Mouse (Mus musculus) C2C12 (cell line): ENCODE measurements around the gene Zbed5.

ENCODE experiments used
- CEBPB ChIP-seq: IDR thresholded peaks from one replicate; pipeline ENCODE4 v1.6.1; 2011; ENCODE audit warnings: low read depth, mild to moderate bottlenecking, control low read depth, moderate library complexity
- CTCF ChIP-seq: IDR thresholded peaks from one replicate; pipeline ENCODE4 v1.5.1; 2011; ENCODE audit not compliant: control insufficient read depth, insufficient read depth, insufficient read length
- MAX ChIP-seq: IDR thresholded peaks from one replicate; pipeline ENCODE4 v1.6.1; 2011; ENCODE audit warnings: mild to moderate bottlenecking, control low read depth
- MYOD1 ChIP-seq: IDR thresholded peaks from one replicate; pipeline ENCODE4 v1.6.1; 2011; ENCODE audit warnings: low read depth; ENCODE audit not compliant: control insufficient read depth, insufficient read length
- MYOG ChIP-seq: IDR thresholded peaks from one replicate; pipeline ENCODE4 v1.6.1; 2011; ENCODE audit not compliant: control insufficient read depth, insufficient read length; ENCODE audit errors: extremely low read depth
- USF1 ChIP-seq: IDR thresholded peaks from one replicate; pipeline ENCODE4 v1.6.1; 2011; ENCODE audit warnings: low read depth, mild to moderate bottlenecking, control low read depth, moderate library complexity

DNA sequence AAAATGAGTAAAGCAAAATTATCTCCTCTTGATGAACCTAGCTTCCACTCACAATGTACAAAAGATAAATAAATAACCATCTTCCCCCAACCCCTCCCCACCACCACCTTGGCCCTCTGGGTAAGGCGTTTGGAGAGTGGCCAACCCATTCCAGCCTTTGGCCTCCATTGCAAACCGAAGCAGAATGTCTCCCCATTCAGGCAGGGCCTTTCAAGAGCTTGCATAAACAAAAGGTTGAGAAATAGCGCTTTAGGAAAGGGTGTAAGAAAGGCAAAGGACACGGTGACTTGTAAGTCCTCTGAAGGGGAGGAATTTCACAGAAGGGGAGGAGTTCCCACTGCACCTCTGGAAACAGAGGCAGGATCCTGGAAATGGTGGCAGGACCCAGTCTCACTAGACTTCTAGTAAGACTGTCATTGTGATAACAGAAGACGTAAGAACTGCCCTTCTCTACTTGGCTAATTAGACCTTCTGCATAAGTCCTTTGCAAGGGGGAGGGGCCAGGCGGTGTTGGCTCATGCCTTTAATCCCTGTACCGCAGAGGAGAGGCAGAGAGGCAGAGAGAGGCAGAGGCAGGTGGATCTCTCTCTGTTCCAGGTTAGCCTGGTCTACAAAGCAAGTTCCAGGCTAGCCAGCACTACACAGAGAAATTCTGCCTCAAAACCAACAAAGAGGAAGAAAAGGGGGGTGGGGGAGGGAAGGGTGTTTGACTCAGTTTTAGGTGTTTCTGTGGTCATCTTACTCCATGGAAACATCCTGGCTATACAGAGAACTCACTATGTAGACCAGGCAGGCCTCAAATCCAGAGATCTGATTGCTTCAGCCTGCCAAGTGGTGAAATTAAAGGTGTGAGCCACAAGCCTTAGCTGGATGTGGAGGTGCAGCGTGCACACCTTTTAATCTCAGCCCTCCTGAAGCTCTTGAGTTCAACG lies 34.7 kb downstream of the Zbed5 start:
- TF ChIP-seq CTCF = no peak
- no peak for TF ChIP-seq USF1
- TF ChIP-seq MYOD1 = no peak
- no peak for TF ChIP-seq MYOG
- no peak for TF ChIP-seq MAX
- TF ChIP-seq CEBPB = no peak
